Mouse (Mus musculus): ENCODE data around the gene Socs5.

DNA sequence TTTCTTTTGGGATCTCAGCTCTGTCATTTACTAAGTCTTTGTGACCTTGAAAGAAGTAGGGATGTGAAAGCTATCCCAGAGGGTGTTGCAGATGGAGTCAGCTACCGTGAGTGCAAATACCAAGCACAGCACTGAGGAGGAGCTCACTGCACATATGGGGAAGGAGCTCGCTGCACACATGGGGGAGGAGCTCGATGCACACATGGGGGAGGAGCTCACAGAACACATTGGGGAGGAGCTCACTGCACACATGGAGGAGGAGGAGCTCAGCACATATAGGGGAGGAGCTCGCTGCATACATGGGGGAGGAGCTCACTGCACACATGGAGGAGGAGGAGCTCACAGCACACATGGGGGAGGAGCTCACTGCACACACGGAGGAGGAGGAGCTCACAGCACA lies 4.4 kb upstream of the Socs5 start:
- TF ChIP-seq MAFK (IDR thresholded peaks at IDR 0.05; ENCODE audit: insufficient read depth, low read depth, low read length) (no peak), ZC3H11A (IDR thresholded peaks at IDR 0.05; ENCODE audit: borderline replicate concordance, low read depth, low read length) (no peak), CHD2 (IDR thresholded peaks at IDR 0.05; ENCODE audit: low read depth, low read length) (no peak), ZNF384 (IDR thresholded peaks at IDR 0.05; ENCODE audit: low read depth, low read length) (no peak)
